Mouse (Mus musculus) layer of hippocampus, adult 11-12 months (tissue): ENCODE measurements around the gene Sort1.

Experiments
- DNase-seq: peaks from one replicate; pipeline ENCODE4 v3.0.0; 2022; ENCODE audit warnings: low spot score

The Sort1 gene

DNA sequence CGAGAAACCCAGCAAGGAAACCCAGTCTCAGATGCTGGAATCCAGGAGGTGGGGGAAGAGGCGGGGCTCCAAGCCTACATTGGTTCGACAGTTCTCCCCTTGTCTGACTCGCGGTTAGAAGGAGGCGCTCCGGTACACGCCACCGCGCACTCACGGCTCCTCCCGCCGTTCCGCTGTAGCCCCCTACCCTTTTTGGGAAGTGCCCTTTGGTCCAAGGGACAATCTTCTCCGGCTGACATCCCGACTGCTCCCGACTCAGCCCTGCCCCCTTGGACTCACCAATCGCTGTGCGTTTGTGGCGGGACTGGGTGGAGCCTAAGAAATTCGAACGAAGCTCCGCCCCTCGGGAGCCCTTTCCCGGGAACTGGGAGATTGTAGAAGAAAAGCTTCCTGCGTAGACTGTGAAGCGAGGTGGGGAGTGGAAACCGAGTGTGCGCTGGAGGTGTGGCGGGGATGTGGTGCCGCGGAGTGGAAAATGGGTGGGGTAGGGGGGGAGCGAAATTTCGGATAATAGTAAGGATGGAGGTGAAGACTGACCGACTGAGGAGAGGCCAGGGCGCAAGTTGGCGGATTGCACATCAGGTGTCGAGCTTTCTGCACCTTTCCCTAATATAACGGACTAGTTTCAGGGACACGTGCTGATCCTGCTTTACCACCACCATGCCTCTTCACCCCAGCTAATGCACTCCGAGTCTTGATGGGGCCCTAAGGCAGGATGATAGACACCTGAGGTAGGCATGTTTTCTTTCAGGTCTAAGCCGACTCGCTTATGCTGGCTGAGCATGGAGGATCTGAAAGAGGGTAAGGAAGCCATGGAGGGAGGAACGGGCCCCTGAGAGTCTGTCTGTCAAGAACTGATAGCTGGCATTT, 99.8 kb downstream of the Sort1 start, which contains the start of gene Psrc1:
Gene Psrc1, plus strand, starts transcription at position 355 of the 870 bp plus-strand sequence.
- DNase-seq = peak; percentile 85

DNA sequence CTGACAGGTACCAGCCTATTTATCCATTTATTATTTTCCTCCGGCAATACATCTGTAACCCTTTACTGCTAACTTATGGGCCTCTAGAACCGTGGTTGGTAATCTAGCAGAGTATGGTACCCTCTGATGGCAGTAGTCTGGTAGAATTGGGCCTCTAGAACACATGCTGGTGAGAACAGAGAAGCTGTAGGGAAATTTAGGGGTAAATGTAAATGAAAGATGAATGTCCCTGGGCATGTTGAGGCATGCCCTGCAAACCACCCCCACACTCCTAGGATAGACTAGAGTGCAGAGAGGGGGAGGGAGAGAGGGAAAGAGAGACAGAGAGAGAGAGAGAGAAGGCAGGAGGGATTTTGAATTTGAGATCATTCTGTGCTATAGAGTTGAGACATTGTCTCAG, 100.5 kb downstream of the Sort1 start:
- no peak for DNase-seq

DNA sequence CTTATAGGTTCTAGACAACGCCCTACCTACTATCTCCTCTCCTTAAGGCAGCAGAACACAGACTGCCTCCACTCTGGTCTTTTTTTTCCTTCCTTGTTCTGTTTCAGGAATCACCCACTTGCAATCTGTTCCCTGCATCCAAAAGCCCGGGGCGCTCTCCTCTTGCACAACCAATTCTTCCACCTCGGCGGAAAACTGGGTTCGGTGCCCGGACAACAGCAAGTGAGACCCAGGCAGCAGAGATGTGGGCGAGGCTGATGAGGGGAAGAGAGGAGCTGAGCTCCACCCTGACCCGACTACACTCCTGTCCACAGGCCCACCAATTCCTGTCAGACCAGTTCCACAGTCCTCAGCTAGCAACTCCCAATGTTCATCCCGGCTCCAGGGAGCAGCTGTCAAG, 102.3 kb downstream of the Sort1 start:
- peak; percentile 79 for DNase-seq

DNA sequence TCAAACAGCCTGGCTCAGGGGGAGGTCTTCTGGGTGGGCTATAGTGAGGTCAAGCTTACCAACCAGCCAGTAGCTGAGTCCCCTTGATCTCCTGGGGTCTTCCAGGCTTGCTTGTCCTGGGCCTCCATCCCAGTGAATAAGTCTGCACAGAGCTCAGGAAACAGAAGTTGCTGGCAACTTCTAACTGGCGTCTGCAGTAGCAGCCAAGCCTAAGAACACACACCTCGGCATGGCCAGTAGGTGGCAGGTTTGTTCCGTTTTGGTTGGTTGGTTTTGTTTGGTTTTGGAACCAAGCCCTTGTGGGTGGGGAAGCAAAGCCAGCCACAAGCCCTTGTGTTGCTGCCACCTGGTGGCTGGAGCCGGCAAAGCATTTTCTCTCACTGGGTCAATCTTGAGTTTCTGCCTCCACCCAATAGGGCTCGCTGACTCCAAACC, 105.2 kb downstream of the Sort1 start:
- DNase-seq = peak; percentile 98

DNA sequence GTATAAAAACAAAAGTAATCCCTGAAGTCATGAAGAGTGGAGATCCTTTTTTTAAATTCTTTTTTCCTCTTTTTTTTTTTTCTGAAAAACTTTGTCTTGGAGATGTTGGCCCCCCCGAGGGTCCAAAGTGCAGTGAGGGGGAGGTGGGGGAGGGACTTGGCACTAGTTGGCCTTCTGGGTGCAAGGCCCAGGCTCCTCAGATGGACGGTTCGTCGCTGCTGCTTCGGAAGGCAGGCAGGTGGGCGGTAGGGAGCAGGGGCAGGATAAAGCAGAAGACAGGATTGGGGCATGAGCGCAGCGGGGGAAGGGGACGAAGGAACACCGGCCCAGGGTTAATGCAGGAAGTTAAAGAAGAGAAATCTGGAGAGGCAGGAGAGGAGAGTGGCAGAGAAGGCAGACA, 108.4 kb downstream of the Sort1 start:
- DNase-seq = no peak

DNA sequence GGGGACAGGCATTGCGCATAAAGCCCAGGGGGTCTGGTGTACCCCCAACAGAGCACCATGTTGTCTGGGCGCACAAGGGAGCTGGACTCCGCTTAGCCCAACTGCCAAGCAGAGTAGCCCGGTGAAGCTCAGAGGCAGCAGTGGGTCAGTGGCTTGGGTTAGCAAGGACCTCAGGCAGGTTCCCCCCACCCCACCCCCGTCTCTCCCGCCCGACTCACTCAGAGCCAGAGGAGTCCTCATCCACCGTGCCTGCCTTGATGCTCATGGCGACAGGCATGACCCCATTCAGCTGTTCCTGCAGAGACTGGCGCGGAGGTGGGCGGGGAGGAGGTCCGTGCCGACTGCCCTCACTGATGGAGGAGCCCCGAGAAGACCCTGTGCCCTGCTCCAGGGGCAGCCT, 108.9 kb downstream of the Sort1 start:
- no peak for DNase-seq

DNA sequence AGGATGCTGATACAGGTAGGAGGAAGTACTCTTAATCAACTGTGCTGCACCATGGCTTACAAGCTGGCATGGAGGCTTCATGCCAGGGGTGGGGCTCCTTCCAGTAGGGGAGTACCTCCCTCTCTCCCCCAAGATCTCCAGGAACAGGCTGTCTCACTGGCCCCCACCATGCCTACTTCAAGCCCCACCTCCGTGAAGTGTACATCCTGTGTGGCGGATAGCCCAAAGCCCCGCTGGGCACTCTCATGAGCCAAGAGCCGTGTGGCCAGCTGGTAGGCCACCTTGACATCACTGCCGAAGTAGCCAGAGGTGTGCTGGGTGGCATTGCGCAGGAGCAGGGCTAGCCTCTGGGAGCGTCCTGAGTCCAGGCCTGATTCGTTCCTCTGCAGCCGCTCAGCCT, 114.4 kb downstream of the Sort1 start:
- no peak for DNase-seq

DNA sequence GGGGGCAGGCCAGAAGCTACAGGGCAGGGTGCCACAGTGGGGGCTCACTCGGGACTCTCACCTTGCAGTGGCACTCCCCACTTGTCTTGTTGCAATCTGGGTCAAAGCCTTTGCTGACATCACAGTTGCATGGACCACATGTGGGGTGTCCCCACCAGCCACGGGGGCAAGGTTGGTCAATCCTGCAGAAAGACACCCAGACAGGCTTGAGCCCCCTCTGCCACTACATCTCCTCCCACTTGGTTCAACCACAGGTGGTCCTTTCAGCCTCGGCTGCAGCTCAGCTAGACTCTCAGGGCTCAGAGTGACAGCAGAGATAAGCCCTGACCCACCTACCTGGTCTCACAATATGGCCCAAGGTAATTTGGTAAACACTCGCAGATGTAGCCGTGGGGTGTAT, 116.6 kb downstream of the Sort1 start:
- no peak for DNase-seq

DNA sequence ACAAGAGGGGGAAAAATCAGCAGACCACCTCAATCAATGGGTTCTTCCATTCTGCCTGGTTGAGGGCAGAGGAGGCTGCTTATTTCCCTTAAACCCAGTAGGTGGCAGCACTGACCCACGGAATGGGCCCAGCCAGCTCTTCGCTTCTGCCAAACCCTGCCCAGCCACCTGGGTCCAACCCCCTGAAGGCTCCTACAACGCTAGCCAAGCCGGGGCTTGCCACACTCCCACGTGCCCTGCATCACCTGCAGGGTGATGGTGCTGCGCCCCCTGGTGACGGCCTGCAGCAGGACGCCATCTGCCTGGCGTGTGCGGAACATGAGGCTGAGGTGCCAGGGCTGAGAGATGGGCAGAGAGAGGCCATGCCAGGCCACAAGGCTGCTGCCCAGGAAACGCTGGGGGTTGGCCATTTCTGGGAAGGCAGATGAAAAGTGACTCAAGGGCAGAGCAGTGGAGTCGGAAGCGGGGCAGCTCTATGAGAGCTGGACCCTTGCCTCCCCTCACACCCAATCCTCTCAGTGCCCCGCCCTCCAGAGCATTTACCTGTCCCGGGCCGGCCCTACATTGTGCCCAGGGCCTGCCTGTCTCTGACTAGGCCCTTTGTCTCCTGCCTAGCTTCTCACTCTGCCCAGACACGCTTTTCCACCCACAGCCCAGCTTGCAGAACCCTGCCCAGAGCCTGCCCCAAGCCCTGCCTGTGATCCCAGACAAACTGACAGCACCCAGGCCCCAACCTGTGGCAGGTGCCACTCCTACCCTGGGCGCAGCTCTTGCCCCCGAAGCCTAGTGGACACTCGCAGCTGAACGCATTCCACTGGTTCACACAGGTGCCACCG, 118.0 kb downstream of the Sort1 start:
- DNase-seq = peak; percentile 85

DNA sequence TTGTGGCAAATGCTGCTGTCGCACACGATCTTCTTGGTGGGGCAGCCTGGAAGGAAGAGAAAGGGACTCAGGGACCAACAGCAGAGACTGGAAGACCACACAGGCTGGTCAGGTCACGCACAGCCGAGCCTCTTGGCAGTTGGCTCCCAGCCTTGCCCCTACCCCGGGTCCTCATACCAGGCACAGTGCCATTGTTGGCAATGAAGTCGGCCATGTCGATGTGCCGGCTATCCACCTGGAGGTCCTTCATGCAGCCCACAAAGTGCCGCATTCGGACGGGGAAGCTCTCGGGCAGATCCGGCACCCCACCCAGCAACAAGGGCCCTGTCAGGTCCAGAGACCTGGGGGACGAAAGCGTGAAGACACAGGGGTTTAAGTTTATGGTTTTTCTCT, 118.6 kb downstream of the Sort1 start:
- DNase-seq = no peak

DNA sequence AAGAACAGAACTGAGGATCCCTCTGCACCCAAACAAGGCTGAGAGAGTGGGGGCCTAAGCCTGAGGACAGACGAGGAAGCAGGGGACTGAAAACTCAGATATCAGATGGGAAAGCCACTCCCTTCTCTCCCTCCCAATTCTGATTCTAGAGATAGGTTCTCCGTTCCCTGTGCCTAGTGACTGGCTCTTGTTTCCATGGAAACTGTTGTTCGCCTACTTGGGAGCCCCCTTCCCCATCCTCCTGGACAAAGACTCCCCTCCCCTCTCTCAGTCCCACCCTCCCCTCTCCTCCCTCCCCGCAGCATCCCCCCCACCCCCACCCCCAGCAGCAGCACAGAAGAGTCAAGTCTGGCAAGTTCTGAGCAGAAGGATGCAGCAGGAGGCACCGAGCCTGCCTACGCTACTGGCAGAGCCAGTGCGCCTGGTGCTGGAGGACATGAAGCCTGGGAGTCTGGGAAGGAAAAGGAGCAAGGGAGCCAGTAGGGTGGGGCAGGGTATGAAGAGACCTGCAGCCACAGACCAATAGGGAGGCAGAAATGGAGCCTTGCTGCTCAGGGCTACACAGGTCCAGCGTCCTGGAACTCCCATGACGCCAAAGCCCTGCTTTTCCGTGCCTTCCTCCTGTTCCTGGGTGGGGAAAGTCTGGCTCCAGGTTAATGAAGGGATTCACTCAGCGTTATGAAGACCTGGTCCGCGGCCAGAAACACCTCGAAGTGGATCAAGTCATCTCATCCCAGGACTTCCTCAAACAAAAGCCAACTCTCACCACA, 121.8 kb downstream of the Sort1 start:
- DNase-seq = peak; percentile 67

DNA sequence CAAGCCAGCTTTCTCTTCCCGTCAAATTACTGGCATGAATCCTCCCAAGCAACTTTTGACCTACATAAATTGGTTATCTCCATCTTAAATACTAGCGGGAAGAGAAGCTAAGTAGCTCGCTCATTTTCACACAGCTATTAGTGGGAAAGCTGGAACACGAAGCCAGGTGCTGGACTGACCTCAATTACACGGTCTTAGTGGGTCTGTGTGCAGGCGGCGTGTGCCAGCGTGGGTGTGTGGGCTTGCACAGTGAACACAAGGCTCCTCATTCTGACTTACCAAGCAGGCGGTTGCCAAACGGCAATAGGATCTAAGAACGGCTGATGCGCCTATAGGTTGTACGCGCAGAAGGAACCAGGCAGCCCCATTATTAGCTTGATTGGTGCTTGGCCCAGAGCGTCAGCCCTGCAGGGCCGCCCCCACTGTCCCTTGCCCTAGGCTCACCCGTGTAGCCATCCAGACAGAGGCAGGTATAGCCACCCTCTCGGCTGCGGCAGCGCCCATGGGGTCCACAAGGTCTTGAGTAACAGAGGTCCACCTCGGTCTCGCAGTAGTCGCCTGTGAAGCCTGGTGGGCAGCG, 122.5 kb downstream of the Sort1 start:
- peak; percentile 55 for DNase-seq

DNA sequence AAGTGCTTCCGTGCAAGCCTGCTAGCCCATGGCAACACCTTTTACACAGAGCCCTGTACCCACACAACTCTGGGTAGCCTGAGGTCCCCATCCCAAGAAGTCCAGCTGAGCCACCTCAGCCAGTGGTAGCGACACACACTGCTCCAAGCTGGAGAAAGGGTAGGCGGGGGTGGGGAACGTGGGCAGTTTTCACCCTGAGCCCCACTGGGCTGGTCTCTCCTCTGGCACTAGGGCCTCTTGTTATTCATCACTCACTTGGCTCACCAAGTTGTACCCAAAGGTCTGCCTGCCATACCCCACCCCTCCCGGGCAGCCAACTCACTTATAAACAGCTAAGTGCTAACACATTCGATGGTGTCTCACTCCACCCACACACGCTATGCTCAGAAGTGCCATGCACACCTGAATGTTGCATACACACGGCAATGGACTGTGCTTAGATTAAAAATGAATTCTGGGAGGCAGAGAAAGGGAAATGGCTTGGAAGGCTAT, 124.7 kb downstream of the Sort1 start:
- no peak for DNase-seq

DNA sequence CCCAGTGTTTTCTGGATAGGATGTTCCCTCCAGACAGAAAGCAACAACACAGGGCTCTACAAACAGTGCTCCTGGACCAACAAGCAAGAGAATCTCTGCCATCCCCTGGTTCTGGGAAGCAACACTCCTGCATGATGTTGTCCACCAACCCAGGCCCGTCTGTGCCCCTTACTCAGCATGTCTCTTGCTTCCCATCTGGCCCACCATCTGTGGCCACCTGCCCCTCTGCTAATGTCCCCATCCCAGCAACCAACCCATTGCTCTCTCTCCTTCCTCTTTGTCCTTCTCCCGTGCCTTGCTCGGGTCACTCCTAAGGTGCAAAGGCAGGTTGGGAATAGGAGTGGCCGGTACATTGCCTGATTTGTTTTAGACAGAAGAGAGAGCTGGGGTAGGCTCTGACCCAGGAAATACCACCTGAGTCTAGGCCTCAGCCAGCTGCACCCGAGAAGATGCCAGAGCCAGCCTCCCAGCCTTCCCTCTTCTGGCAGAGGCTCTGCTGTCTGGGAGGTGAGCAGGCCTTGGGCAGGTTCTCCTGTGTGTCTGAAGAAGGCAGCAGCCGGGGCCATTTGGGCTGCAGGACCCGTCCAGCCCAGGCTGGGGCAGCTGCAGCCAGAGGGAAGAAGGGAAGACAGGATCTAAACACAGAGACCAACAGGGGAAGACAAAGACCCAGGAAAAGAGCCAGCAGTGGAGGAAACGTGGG, 125.9 kb downstream of the Sort1 start:
- no peak for DNase-seq

DNA sequence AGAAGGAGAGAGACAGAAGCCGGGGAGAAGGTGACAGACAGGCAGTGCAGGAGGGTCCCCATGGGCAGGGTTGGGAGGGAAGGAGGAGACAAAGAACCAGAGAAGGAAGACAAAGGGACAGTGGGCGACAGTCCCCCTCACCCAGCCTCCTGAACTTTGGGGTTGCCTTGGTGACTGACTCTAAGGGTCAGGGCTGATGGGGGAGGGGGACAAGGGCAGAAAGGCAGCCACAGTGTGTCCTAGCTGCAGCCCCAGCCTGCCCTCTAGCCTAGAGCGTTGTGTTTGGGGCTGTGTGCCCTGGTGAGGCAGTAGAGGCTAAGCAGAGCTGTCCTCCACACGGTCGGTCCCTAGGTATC, 126.5 kb downstream of the Sort1 start:
- DNase-seq = no peak
